Mouse (Mus musculus): ENCODE measurements around the gene Gtdc1.

Gtdc1 gene

DNA sequence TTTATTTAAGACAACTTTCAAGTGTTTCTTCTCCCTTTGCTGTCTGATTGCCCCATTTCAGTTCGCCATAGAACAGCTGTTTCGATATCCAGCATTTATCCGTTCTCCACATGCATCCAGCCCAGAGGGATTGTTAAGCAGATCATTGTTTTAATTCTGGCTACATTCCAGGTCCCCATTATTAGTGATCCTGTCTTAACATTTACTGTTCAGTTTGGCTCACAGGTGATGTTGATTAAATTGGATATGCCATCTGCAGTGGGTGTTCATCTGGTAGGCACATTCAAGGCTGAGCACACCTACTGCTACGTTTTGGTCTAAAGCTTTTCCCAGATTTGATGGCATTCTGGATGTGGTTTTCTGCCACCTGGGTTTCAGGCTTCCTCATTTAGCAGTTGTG, 409.4 kb downstream of the Gtdc1 start:
- no peak for DNase-seq
